Mouse (Mus musculus): Measurements from ENCODE around the gene Snx21.

GRCm38 (mm10) chr2:164771123-164771522 is 14.5 kb upstream of the Snx21 start:
- TF ChIP-seq TAL1 (IDR thresholded peaks at IDR 0.05; ENCODE audit: low read length) = no peak
- TF ChIP-seq GATA1 (IDR thresholded peaks at IDR 0.05; ENCODE audit: low read length) = no peak

Data from erythroblast, embryonic 14.5 days (primary cell).